Mouse (Mus musculus) ES-Bruce4 (cell line): Measurements from ENCODE around the gene Tmem138.

Experiments used
- CTCF ChIP-seq: IDR thresholded peaks from one replicate; pipeline ENCODE4 v1.8.1; 2011; ENCODE audit warnings: low read depth, low read length
- EP300 ChIP-seq: IDR thresholded peaks from 2 replicates; pipeline ENCODE4 v1.6.1; 2011; ENCODE audit warnings: low read depth, low read length; ENCODE audit not compliant: insufficient read depth

DNA sequence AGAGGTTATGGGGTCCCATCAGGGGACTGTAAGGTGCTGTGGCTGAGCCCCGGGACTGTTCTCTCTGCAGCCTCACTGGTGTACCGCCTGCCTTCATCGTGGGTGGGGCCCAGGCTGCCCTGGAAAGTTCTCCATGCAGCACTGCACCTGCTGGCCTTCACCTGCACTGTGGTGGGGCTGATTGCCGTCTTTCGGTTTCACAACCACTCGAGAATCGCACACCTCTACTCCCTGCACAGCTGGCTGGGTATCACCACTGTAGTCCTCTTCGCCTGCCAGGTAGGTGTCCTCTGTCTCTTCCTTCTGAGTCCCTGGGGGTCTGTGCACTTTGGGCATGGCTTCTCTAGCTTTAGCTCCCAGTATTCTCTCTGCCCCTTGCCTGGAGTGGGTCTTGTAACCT is 8.0 kb upstream of the Tmem138 start:
- no peak for TF ChIP-seq CTCF
- TF ChIP-seq EP300 = no peak
